Mouse (Mus musculus) forebrain, embryonic 12.5 days (tissue): ENCODE results near the gene Clic4. TPM values are rescaled to one million over a fixed set of nuclear protein-coding genes. Genes with fewer than 3 reads are reported as not detected.
A peak's percentile ranks its signal among the peaks of the same experiment; 100 is the strongest.

Experiments
- ATAC-seq: fragments of 200-750 bp; cut with Nextera tagmentation; 2 replicates; pipeline ENCODE4 v1.8.0; 2017; ENCODE audit warnings: moderate TSS enrichment; ENCODE audit not compliant: low FRiP score
- H3K27ac ChIP-seq: fragments of 300-500 bp; sonication (generic); 2 replicates; pipeline ENCODE4 v1.5.1; 2016; ENCODE audit warnings: mild to moderate bottlenecking
- H3K27me3 ChIP-seq: fragments of 300-500 bp; sonication (generic); 2 replicates; pipeline ENCODE4 v1.6.1; 2016; ENCODE audit warnings: mild to moderate bottlenecking
- H3K36me3 ChIP-seq: fragments of 300-500 bp; sonication (generic); replicated peaks from 2 replicates; pipeline ENCODE4 v1.6.1; 2016; ENCODE audit warnings: mild to moderate bottlenecking
- H3K4me1 ChIP-seq: fragments of 300-500 bp; sonication (generic); 2 replicates; pipeline ENCODE4 v1.6.1; 2016
- H3K4me2 ChIP-seq: fragments of 300-500 bp; sonication (generic); 2 replicates; pipeline ENCODE4 v1.6.1; 2016; ENCODE audit warnings: mild to moderate bottlenecking, moderate library complexity
- H3K4me3 ChIP-seq: fragments of 300-500 bp; sonication (generic); replicated peaks from 2 replicates; pipeline ENCODE4 v1.5.1; 2016; ENCODE audit warnings: mild to moderate bottlenecking
- H3K9ac ChIP-seq: fragments of 300-500 bp; sonication (generic); 2 replicates; pipeline ENCODE4 v1.6.1; 2016; ENCODE audit warnings: mild to moderate bottlenecking
- H3K9me3 ChIP-seq: fragments of 300-500 bp; sonication (generic); 2 replicates; pipeline ENCODE4 v1.6.1; 2016
- WGBS: fragments of 180-500 bp; shearing (Covaris S2); methylation state at CpG from one replicate; pipeline ENCODE4 v1.1.7; 2016; 5-methylcytosine and 5-hydroxymethylcytosine counted together
- polyA plus RNA-seq: library from polyadenylated mRNA; unstranded; fragments of >200 nt; fragmentation: Nextera tagmentation; extraction: Ambion mirVana; gene quantifications from 2 replicates; pipeline ENCODE4 v1.2.1, GENCODE M21; 2016

Gene Clic4
- polyA plus RNA-seq, 1 experiment from 2014 or later: 205 TPM

DNA sequence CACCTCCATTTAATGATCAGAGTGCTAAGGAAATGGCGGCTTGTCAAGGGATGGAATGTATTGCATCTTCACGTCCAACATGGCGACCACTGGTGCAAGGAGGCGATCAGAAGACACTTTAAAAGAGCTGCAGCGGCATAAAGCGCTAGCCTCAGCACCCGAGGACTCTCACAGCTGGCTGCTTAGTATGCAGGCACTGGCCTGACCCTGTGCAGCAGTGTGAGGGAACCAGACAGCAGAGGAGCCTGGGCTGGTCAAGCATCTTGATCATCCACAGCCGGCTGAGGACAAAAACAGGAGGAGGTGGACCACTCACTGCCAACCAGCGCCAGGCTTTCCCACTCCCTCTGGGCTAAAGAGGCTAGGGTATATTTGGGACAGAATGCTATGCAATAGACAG is 48.8 kb downstream of the Clic4 start:
- Histone ChIP-seq H3K36me3 (peaks cover 50% of the 10 kb centered on the region), H3K4me3 (no peak overlapping the region), H3K4me1 (peaks cover 3% of the 10 kb centered on the region; the same call in 1 of the 2 replicates), H3K27ac (0 out of 2 replicates have a peak overlapping the region, but pooled peaks have one; percentile 25), H3K4me2 (no peak overlapping the region), H3K9me3 (no peaks in the 10 kb centered on the region), H3K9ac (no peak overlapping the region), H3K27me3 (no peaks in the 10 kb centered on the region)
- 87% methylated on average over 9 of the region's 9 CpGs for WGBS
- ATAC-seq: no peak

DNA sequence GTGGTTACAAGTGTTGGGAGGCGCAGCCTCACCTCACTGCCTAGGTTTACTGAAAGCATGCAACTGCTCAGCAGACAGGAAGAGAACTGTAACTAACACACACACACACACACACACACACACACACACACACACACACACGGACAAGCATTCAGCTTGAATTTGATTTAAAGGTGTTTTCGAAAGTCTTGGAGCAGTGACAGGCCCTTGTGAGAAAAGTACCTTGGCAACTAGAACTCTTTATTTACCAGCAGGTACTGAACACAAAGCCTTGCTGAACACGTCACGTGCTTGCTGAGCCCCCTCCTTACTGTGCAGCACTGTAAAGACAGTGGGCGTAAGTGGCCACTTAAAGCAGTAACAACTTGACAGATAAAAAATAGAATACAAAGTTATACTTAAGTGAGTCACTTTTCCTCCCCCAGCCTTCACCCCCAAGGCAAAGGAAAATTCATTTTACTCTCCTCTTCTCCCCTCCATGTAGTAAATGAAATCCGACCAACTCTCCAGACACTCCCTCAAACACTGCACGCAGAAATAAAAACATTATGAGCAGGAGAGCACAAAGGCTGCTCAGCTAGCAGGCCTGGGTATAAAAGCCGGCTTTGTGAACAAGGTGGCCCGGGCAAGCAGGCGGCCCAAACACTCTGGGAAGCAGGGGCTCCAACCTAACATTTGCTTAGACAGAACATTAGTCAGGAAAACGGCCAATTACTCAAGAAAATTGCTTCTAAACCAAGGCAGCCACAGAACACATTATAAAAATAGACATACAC is 50.8 kb downstream of the Clic4 start:
- H3K27me3 ChIP-seq: no peaks in the 10 kb centered on the region
- no peak for ATAC-seq
- H3K4me2 ChIP-seq: no peak overlapping the region
- no peaks in the 10 kb centered on the region for H3K9me3 ChIP-seq
- H3K36me3 ChIP-seq: peaks cover 70% of the 10 kb centered on the region
- peaks cover 3% of the 10 kb centered on the region; the same call in 1 of the 2 replicates for H3K4me1 ChIP-seq
- H3K9ac ChIP-seq: no peak overlapping the region
- no peak overlapping the region for H3K27ac ChIP-seq
- H3K4me3 ChIP-seq: no peak overlapping the region
- 81% methylated on average over 12 of the region's 12 CpGs for WGBS

- WGBS: 89% methylated on average over 3 of the region's 3 CpGs
- Histone ChIP-seq H3K9ac (no peak overlapping the region), H3K36me3 (peaks cover 76% of the 10 kb centered on the region), H3K4me3 (no peak overlapping the region), H3K4me1 (peaks cover 3% of the 10 kb centered on the region; the same call in 1 of the 2 replicates), H3K27me3 (no peaks in the 10 kb centered on the region), H3K27ac (no peak overlapping the region), H3K9me3 (no peaks in the 10 kb centered on the region), H3K4me2 (no peak overlapping the region)
- ATAC-seq: no peak
Observed at GRCm38 (mm10) chr4:135220641-135221040, 52.0 kb downstream of the Clic4 start.

GRCm38 (mm10) chr4:135219652-135220051 is 53.0 kb downstream of the Clic4 start:
- 66% methylated on average over 4 of the region's 4 CpGs for WGBS
- no peaks in the 10 kb centered on the region for H3K9me3 ChIP-seq
- H3K36me3 ChIP-seq: peaks cover 83% of the 10 kb centered on the region
- no peak overlapping the region for H3K9ac ChIP-seq
- H3K4me3 ChIP-seq: no peak overlapping the region
- H3K4me2 ChIP-seq: no peak overlapping the region
- no peaks in the 10 kb centered on the region for H3K27me3 ChIP-seq
- ATAC-seq: no peak
- peaks cover 3% of the 10 kb centered on the region; the same call in 1 of the 2 replicates for H3K4me1 ChIP-seq
- H3K27ac ChIP-seq: no peak overlapping the region

- peaks cover 22% of the 10 kb centered on the region for H3K36me3 ChIP-seq
- peaks cover 5% of the 10 kb centered on the region for H3K4me1 ChIP-seq
- 72% methylated on average over 2 of the region's 2 CpGs for WGBS
- no peak overlapping the region for H3K4me3 ChIP-seq
- no peak overlapping the region for H3K4me2 ChIP-seq
- peaks cover 22% of the 10 kb centered on the region for H3K27me3 ChIP-seq
- H3K9me3 ChIP-seq: no peaks in the 10 kb centered on the region
- H3K27ac ChIP-seq: no peak overlapping the region
- H3K9ac ChIP-seq: no peak overlapping the region
- ATAC-seq: no peak
Observed at GRCm38 (mm10) chr4:135209846-135210245, 62.8 kb downstream of the Clic4 start.

DNA sequence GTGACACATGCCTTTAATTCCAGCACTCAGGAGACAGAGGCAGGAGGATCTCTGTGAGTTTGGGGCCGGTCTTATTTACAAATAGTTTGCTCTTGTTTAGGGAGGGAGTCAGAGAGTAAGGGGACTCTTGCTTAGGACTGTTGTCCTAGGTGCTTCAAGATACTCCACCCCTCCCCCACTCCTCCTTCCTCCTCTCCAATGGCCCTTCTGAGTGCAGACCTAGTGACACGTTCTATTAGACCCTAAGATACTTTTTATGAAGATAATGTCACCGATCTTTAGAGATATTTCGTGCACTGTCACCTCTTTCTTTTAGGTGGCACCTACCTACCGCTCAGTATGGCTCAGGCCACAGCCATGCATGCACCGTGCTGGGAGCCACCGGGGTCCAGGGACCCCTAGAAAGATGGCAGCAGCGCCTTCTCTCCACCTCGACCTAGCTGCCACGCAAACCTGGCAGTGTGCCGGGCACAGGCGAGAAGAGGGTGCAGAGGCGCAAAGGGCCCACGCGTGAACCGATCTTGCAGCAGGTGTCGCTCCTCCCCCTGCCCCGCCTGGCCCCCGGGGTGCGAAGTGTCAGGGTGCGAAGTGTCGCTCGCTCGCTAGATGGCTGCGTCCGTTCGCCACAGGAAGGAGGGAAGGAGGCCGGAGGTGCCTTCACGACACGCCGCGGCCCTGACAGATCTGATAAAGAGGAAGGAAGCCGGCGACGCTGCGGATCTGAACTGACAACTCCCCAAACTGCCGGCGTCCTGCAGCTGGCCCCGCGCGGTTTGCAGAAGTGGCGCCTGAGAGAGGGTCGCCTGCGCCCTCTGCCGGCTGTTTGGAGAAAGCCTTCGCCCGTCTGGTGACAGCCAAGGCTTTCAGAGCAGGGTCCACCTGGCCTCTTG is 66.7 kb downstream of the Clic4 start:
- peak overlapping the region; percentile 38 for H3K4me3 ChIP-seq
- peak overlapping the region; percentile 51 for H3K9ac ChIP-seq
- no peaks in the 10 kb centered on the region for H3K36me3 ChIP-seq
- 2% methylated on average over 45 of the region's 47 CpGs for WGBS
- H3K4me2 ChIP-seq: peak overlapping the region; percentile 82
- H3K27ac ChIP-seq: no peak overlapping the region
- peaks cover 39% of the 10 kb centered on the region for H3K27me3 ChIP-seq
- peak; percentile 61; the same call in 1 of the 2 replicates for ATAC-seq
- peaks cover 15% of the 10 kb centered on the region for H3K4me1 ChIP-seq
- H3K9me3 ChIP-seq: no peaks in the 10 kb centered on the region

- no peaks in the 10 kb centered on the region for H3K36me3 ChIP-seq
- ATAC-seq: no peak
- no peak overlapping the region for H3K9ac ChIP-seq
- H3K4me3 ChIP-seq: no peak overlapping the region
- H3K4me2 ChIP-seq: no peak overlapping the region
- WGBS: 8% methylated on average over 5 of the region's 5 CpGs
- no peak overlapping the region for H3K27ac ChIP-seq
- no peaks in the 10 kb centered on the region for H3K9me3 ChIP-seq
- peaks cover 15% of the 10 kb centered on the region for H3K4me1 ChIP-seq
- H3K27me3 ChIP-seq: peaks cover 39% of the 10 kb centered on the region
Observed at GRCm38 (mm10) chr4:135205254-135205653, 67.4 kb downstream of the Clic4 start.

DNA sequence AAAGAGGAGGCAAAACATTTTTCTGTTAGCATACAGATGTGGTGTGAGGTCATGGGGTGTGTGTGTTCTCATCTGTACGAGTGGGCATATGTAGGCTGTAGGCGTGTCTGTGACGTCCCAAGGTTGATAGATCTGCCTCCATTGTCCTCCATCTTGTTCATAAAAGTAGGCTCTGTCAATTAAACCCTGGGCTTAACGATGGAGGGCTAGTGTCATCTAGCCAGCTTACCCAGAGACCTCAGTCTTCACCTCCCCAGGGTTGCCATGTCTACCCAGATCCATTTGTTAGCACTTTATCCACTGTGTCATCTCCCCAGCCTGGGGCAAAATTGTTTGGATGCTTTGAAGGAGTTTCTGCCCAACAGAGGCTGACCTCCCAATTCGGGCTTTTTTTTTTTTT is 67.9 kb downstream of the Clic4 start:
- Histone ChIP-seq H3K27me3 (peaks cover 39% of the 10 kb centered on the region), H3K9ac (no peak overlapping the region), H3K4me1 (peaks cover 15% of the 10 kb centered on the region), H3K9me3 (no peaks in the 10 kb centered on the region), H3K36me3 (no peaks in the 10 kb centered on the region), H3K4me2 (no peak overlapping the region), H3K27ac (no peak overlapping the region), H3K4me3 (no peak overlapping the region)
- no peak for ATAC-seq
- 71% methylated on average over 5 of the region's 5 CpGs for WGBS

- ATAC-seq: no peak
- H3K4me2 ChIP-seq: peak overlapping the region; percentile 35
- no peaks in the 10 kb centered on the region for H3K9me3 ChIP-seq
- H3K27me3 ChIP-seq: peaks cover 39% of the 10 kb centered on the region
- no peaks in the 10 kb centered on the region for H3K36me3 ChIP-seq
- WGBS: 28% methylated on average over 17 of the region's 17 CpGs
- H3K4me1 ChIP-seq: peaks cover 15% of the 10 kb centered on the region
- H3K9ac ChIP-seq: 0 out of 2 replicates have a peak overlapping the region, but pooled peaks have one; percentile 25
- H3K27ac ChIP-seq: no peak overlapping the region
- H3K4me3 ChIP-seq: peak overlapping the region; percentile 10; the same call in 1 of the 2 replicates
Observed at GRCm38 (mm10) chr4:135203806-135204560, 68.6 kb downstream of the Clic4 start.

GRCm38 (mm10) chr4:135203279-135203678 is 69.3 kb downstream of the Clic4 start:
- peaks cover 15% of the 10 kb centered on the region for H3K4me1 ChIP-seq
- ATAC-seq: no peak
- H3K27me3 ChIP-seq: peaks cover 39% of the 10 kb centered on the region
- no peak overlapping the region for H3K27ac ChIP-seq
- peak overlapping the region; percentile 35 for H3K4me2 ChIP-seq
- H3K9me3 ChIP-seq: no peaks in the 10 kb centered on the region
- H3K4me3 ChIP-seq: peak overlapping the region; percentile 10; the same call in 1 of the 2 replicates
- WGBS: 17% methylated on average over 14 of the region's 14 CpGs
- 0 out of 2 replicates have a peak overlapping the region, but pooled peaks have one; percentile 25 for H3K9ac ChIP-seq
- H3K36me3 ChIP-seq: no peaks in the 10 kb centered on the region

DNA sequence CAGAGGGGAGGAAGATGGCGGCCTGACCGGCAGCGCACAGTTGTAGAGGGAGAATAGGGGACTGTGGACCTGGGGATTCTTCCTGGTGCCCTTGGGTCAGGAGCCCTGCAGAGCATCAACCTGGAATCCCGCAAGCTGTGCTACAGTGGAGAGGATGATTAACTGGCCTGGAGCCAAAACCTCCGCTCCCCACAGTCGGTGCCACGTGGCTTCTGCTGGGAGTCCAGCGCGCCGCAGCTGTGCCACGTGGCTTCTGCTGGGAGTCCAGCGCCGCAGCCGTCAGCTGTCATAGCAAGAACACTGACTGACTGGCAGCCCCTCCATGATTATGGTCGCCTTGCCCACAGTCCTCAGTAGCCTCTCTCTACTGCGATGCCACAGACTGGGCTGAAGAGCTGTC is 70.8 kb downstream of the Clic4 start:
- 80% methylated on average over 16 of the region's 16 CpGs for WGBS
- no peak overlapping the region for H3K4me3 ChIP-seq
- no peaks in the 10 kb centered on the region for H3K9me3 ChIP-seq
- ATAC-seq: no peak
- H3K36me3 ChIP-seq: no peaks in the 10 kb centered on the region
- no peak overlapping the region for H3K4me2 ChIP-seq
- H3K27ac ChIP-seq: no peak overlapping the region
- H3K27me3 ChIP-seq: peaks cover 30% of the 10 kb centered on the region
- peaks cover 15% of the 10 kb centered on the region for H3K4me1 ChIP-seq
- no peak overlapping the region for H3K9ac ChIP-seq
